Mouse (Mus musculus) lung, embryonic 16.5 days (tissue): ENCODE measurements around the gene Plscr1. TPM values are rescaled to one million over a fixed set of nuclear protein-coding genes. Genes with fewer than 3 reads are reported as not detected.

Experiments
- ATAC-seq: fragments of 200-750 bp; cut with Nextera tagmentation; 2 replicates; pipeline ENCODE4 v1.8.0; 2017; ENCODE audit warnings: low read depth, mild to moderate bottlenecking, moderate library complexity
- H3K27ac ChIP-seq: fragments of 300-500 bp; sonication (generic); 2 replicates; pipeline ENCODE4 v1.5.1; 2014; ENCODE audit warnings: mild to moderate bottlenecking, control low read depth, low read length
- H3K27me3 ChIP-seq: fragments of 300-500 bp; sonication (generic); 2 replicates; pipeline ENCODE4 v1.6.1; 2014; ENCODE audit warnings: low read depth, low read length, mixed read lengths; ENCODE audit not compliant: control insufficient read depth, insufficient read depth
- H3K36me3 ChIP-seq: fragments of 300-500 bp; sonication (generic); 2 replicates; pipeline ENCODE4 v1.6.1; 2014; ENCODE audit warnings: low read length; ENCODE audit not compliant: control insufficient read depth, insufficient read depth
- H3K4me1 ChIP-seq: fragments of 300-500 bp; sonication (generic); replicated peaks from 2 replicates; pipeline ENCODE4 v1.6.1; 2014; ENCODE audit warnings: low read length, mixed read lengths; ENCODE audit not compliant: control insufficient read depth, insufficient read depth
- H3K4me2 ChIP-seq: fragments of 300-500 bp; sonication (generic); 2 replicates; pipeline ENCODE4 v1.6.1; 2014; ENCODE audit warnings: low read depth, low read length, control low read depth
- H3K4me3 ChIP-seq: fragments of 300-500 bp; sonication (generic); 2 replicates; pipeline ENCODE4 v1.5.1; 2014; ENCODE audit warnings: mild to moderate bottlenecking, low read length, control low read depth
- H3K9ac ChIP-seq: fragments of 300-500 bp; sonication (generic); 2 replicates; pipeline ENCODE4 v1.6.1; 2014; ENCODE audit warnings: low read length, control low read depth
- H3K9me3 ChIP-seq: fragments of 300-500 bp; sonication (generic); 2 replicates; pipeline ENCODE4 v1.6.1; 2016; ENCODE audit warnings: low read length; ENCODE audit not compliant: control insufficient read depth
- WGBS: fragments of 180-500 bp; shearing (Covaris S2); extraction: QIAGEN DNeasy Blood & Tissue Kit; methylation state at CpG from one replicate; pipeline ENCODE4 v1.1.7; 2014; 5-methylcytosine and 5-hydroxymethylcytosine counted together
- polyA plus RNA-seq: library from polyadenylated mRNA; unstranded; fragments of >200 nt; fragmentation: Nextera tagmentation; extraction: Ambion mirVana; gene quantifications from 2 replicates; pipeline ENCODE4 v1.2.1, GENCODE M21; 2015

Plscr1 gene
- polyA plus RNA-seq, 1 experiment from 2014 or later, result 36.5 TPM

- Histone ChIP-seq H3K9me3 (no peaks in the 10 kb centered on the region), H3K9ac (peak overlapping the region; percentile 69), H3K27ac (peak overlapping the region; percentile 94), H3K27me3 (no peaks in the 10 kb centered on the region), H3K4me2 (peak overlapping the region; percentile 68), H3K36me3 (no peaks in the 10 kb centered on the region), H3K4me3 (peak overlapping the region; percentile 68), H3K4me1 (peaks cover 6% of the 10 kb centered on the region)
- peak; percentile 97 for ATAC-seq
- 1% methylated on average over 40 of the region's 40 CpGs for WGBS
These were observed 630 bp downstream of the Plscr1 start for GRCm38 (mm10) chr9:92249987-92250772.

DNA sequence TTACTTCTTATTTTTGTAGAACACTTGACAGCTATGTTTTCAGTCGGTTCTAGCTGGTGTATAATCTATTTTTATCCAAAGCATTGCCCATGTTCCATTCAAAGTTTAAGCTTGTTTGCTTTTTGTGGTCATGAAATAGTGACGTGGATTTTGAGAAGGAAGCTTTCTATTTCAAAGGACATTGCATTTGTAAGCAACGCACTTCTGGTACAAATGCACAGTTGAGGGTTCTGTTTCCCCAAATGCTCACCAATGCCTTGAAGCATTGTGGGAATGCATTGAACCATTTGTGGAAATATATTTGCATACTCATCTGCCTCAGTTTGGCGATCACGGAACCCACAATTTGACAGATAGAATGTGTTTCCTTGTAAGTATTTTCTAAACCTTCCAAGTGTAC lies 3.2 kb downstream of the Plscr1 start:
- Histone ChIP-seq H3K9me3 (no peaks in the 10 kb centered on the region), H3K4me3 (no peak overlapping the region), H3K27ac (no peak overlapping the region), H3K4me1 (peaks cover 6% of the 10 kb centered on the region), H3K9ac (no peak overlapping the region), H3K4me2 (no peak overlapping the region), H3K27me3 (no peaks in the 10 kb centered on the region), H3K36me3 (no peaks in the 10 kb centered on the region)
- WGBS, result 67% methylated on average over 5 of the region's 5 CpGs
- no peak for ATAC-seq

DNA sequence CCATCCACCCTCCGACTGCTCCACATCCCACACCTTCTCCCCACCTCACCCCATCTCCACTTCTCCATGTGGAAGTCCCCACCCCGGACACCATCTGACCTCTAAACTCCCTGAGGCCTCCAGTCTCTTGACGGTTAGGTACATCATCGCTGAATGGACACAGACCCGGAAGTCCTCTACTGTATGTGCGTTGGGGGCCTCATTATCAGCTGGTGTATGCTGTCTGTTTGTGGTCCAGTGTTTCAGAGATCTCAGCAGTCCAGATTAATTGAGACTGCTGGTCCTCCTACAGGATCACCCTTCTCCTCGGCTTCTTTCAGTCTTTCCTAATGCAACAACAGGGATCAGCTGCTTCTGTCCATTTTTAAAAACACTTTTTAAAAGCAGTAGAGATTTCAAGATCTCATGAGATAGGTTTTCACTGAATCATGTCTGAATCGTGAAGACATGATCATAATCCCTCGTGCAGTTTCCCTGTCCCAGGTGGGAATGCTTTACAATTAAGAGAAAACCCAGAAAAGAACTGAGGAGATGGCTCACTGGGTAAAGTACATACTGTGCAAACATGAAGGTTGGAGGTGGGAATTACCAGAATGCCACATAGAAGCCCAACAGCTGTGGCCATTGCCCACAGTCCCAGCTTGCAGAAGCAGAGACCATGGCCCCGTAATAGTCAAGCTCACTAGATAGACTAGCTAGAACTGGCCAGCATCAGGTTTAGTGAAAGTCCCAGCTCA lies 4.2 kb downstream of the Plscr1 start:
- 84% methylated on average over 10 of the region's 10 CpGs for WGBS
- no peaks in the 10 kb centered on the region for H3K9me3 ChIP-seq
- H3K4me1 ChIP-seq, result peaks cover 6% of the 10 kb centered on the region
- H3K4me3 ChIP-seq, result no peak overlapping the region
- ATAC-seq, result no peak
- no peak overlapping the region for H3K4me2 ChIP-seq
- no peaks in the 10 kb centered on the region for H3K36me3 ChIP-seq
- H3K27ac ChIP-seq, result no peak overlapping the region
- H3K9ac ChIP-seq, result no peak overlapping the region
- H3K27me3 ChIP-seq, result no peaks in the 10 kb centered on the region

GRCm38 (mm10) chr9:92260481-92261159 lies 11.1 kb downstream of the Plscr1 start:
- H3K27ac ChIP-seq, result peak overlapping the region; percentile 45; the same call in 1 of the 2 replicates
- peak; percentile 95 for ATAC-seq
- WGBS, result 47% methylated on average over 7 of the region's 7 CpGs

GRCm38 (mm10) chr9:92265719-92266118 lies 16.2 kb downstream of the Plscr1 start:
- Histone ChIP-seq H3K9me3 (no peaks in the 10 kb centered on the region), H3K4me2 (no peak overlapping the region), H3K4me1 (peaks cover 4% of the 10 kb centered on the region; the same call in 1 of the 2 replicates), H3K27ac (no peak overlapping the region), H3K27me3 (no peaks in the 10 kb centered on the region), H3K4me3 (no peak overlapping the region), H3K9ac (no peak overlapping the region), H3K36me3 (peaks cover 16% of the 10 kb centered on the region)
- ATAC-seq, result no peak
- WGBS, result 71% methylated on average over 4 of the region's 4 CpGs

More at GRCm38 (mm10) chr9:92260481-92261159, 11.1 kb downstream of the Plscr1 start:
- Histone ChIP-seq H3K4me3 (no peak overlapping the region), H3K27me3 (no peaks in the 10 kb centered on the region), H3K4me1 (0 out of 2 replicates have a peak, but pooled peaks cover 4% of the 10 kb centered on the region), H3K36me3 (no peaks in the 10 kb centered on the region), H3K9ac (no peak overlapping the region), H3K9me3 (no peaks in the 10 kb centered on the region), H3K4me2 (no peak overlapping the region)

DNA sequence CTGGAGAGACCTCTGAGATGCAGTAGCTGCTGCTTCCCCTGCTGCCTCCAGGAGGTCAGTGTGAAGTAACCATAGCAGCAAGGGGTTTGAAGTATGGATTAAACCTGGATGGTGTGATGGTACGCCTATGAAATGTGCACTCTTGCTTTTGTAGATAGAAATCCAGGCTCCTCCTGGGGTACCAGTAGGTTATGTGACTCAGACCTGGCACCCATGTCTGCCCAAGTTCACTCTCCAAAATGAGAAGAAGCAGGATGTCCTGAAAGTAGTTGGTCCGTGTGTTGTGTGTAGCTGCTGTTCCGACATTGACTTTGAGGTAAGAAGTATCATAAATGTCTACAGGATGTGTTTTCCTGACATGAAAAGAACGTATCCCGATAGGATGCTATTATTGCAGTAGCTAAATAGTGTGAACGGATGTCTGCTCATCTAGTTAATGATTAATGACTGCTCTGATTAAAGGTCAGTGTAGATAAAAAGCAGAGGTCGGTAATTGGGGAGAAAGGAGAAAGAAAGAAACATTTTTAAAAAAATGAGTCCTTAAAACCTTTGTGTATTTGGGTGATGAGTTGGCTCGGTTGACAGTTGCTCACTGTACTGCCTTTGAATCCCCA lies 17.1 kb downstream of the Plscr1 start:
- Histone ChIP-seq H3K9me3 (no peaks in the 10 kb centered on the region), H3K4me2 (no peak overlapping the region), H3K36me3 (peaks cover 19% of the 10 kb centered on the region), H3K4me1 (peaks cover 7% of the 10 kb centered on the region; the same call in 1 of the 2 replicates), H3K4me3 (no peak overlapping the region), H3K27me3 (no peaks in the 10 kb centered on the region), H3K27ac (no peak overlapping the region), H3K9ac (no peak overlapping the region)
- ATAC-seq, result no peak
- 53% methylated on average over 8 of the region's 8 CpGs for WGBS

DNA sequence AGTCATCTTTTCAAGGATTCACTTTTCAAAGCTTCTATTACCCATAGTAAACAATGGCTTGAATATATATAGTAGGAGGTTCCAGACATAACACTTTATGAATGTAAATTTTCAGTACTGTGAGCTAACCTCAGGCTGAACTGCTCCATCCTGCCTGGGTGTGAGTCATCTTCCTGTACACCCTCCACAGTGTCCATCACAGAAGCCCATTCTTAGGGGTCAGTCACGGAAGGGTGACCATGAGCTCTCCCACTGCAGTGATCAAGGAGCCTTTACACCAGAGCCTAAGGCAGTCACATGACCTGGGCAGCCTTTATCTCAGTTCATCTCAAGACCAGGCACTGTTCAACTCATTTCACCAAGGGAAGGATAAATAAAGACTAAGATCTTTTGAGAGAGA lies 18.2 kb downstream of the Plscr1 start:
- Histone ChIP-seq H3K4me2 (no peak overlapping the region), H3K4me1 (peaks cover 7% of the 10 kb centered on the region; the same call in 1 of the 2 replicates), H3K9me3 (no peaks in the 10 kb centered on the region), H3K27ac (no peak overlapping the region), H3K4me3 (no peak overlapping the region), H3K36me3 (peaks cover 19% of the 10 kb centered on the region), H3K9ac (no peak overlapping the region), H3K27me3 (no peaks in the 10 kb centered on the region)
- WGBS, result 65% methylated on average over 1 of the region's 1 CpGs
- ATAC-seq, result no peak

DNA sequence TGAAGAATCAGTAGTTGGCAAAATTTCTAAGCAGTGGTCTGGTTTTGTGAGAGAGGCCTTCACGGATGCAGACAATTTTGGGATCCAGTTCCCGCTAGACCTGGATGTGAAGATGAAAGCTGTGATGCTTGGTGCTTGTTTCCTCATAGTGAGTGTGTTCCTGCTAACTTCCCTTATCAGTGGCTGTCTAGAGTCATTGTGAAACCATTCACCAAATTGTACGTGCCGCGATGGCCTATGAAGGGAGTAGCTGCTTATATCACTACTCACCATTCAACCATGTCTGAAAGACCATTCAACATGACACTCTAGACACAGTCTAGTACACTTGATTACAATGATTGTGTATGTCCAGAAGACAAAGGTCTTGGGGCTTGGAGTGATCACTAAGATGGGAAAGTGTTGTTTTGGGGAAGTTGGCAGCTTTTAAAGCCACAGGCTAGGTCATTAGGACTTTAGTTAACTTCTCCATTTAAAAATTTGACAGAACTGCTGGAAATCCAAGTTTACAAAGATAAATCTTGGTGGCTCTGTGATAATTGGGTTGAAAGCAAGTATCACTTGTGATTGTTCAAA lies 20.4 kb downstream of the Plscr1 start:
- 93% methylated on average over 5 of the region's 5 CpGs for WGBS
- Histone ChIP-seq H3K4me2 (no peak overlapping the region), H3K4me1 (peaks cover 12% of the 10 kb centered on the region), H3K9ac (no peak overlapping the region), H3K4me3 (no peak overlapping the region), H3K27me3 (no peaks in the 10 kb centered on the region), H3K27ac (no peak overlapping the region), H3K36me3 (peaks cover 19% of the 10 kb centered on the region), H3K9me3 (no peaks in the 10 kb centered on the region)
- no peak for ATAC-seq
